Mouse (Mus musculus) E14TG2a.4 (cell line): ENCODE results near the gene Rnf5.

Experiments
- CTCF ChIP-seq: conservative IDR thresholded peaks from 2 replicates; pipeline ENCODE4 v1.5.1; 2014; ENCODE audit warnings: low read length
- NANOG ChIP-seq: IDR thresholded peaks from 2 replicates; pipeline ENCODE4 v1.6.1; 2014; ENCODE audit warnings: borderline replicate concordance, low read length, mixed read lengths
- POU5F1 ChIP-seq: IDR thresholded peaks from 2 replicates; pipeline ENCODE4 v1.6.1; 2014; ENCODE audit warnings: low read length, borderline replicate concordance

GRCm38 (mm10) chr17:34635671-34636070 is 32.2 kb upstream of the Rnf5 start:
- TF ChIP-seq CTCF, result no peak
- TF ChIP-seq NANOG, result no peak
- no peak for TF ChIP-seq POU5F1
